Mouse (Mus musculus) lung, embryonic 15.5 days (tissue): ENCODE measurements at regions not wholly inside any gene's neighbourhood (a gene's known extent, or its start where the extent isn't known, plus 50 kb on each side); places are given as distances from the start of the nearest gene placed in this dataset.
A peak's percentile ranks its signal among the peaks of the same experiment; 100 is the strongest.

ENCODE experiments used
- ATAC-seq: fragments of 200-750 bp; cut with Nextera tagmentation; 2 replicates; pipeline ENCODE4 v1.8.0; 2017; ENCODE audit warnings: moderate number of reproducible peaks, borderline replicate concordance; ENCODE audit not compliant: low FRiP score, low TSS enrichment; ENCODE audit errors: extremely low read depth
- H3K27ac ChIP-seq: fragments of 300-500 bp; sonication (generic); 2 replicates; pipeline ENCODE4 v1.5.1; 2015; ENCODE audit warnings: moderate library complexity, mild to moderate bottlenecking, inconsistent platforms
- H3K27me3 ChIP-seq: fragments of 300-500 bp; sonication (generic); 2 replicates; pipeline ENCODE4 v1.6.1; 2015; ENCODE audit warnings: inconsistent platforms
- H3K36me3 ChIP-seq: fragments of 300-500 bp; sonication (generic); 2 replicates; pipeline ENCODE4 v1.6.1; 2015; ENCODE audit warnings: inconsistent platforms
- H3K4me1 ChIP-seq: fragments of 300-500 bp; sonication (generic); 2 replicates; pipeline ENCODE4 v1.6.1; 2015; ENCODE audit warnings: inconsistent platforms
- H3K4me2 ChIP-seq: fragments of 300-500 bp; sonication (generic); 2 replicates; pipeline ENCODE4 v1.6.1; 2015; ENCODE audit warnings: inconsistent platforms, mild to moderate bottlenecking, moderate library complexity
- H3K4me3 ChIP-seq: fragments of 300-500 bp; sonication (generic); 2 replicates; pipeline ENCODE4 v1.5.1; 2015; ENCODE audit warnings: mild to moderate bottlenecking, inconsistent platforms
- H3K9ac ChIP-seq: fragments of 300-500 bp; sonication (generic); 2 replicates; pipeline ENCODE4 v1.6.1; 2015; ENCODE audit warnings: inconsistent platforms
- H3K9me3 ChIP-seq: fragments of 300-500 bp; sonication (generic); 2 replicates; pipeline ENCODE4 v1.6.1; 2016; ENCODE audit warnings: inconsistent platforms
- WGBS: fragments of 180-500 bp; shearing (Covaris S2); methylation state at CpG from one replicate; pipeline ENCODE4 v1.1.7; 2015; 5-methylcytosine and 5-hydroxymethylcytosine counted together

GRCm38 (mm10) chr17:52085834-52086233, 252.7 kb upstream of the Satb1 start:
- H3K9ac ChIP-seq, result no peak overlapping the region
- no peaks in the 10 kb centered on the region for H3K4me1 ChIP-seq
- no peaks in the 10 kb centered on the region for H3K27me3 ChIP-seq
- no peak overlapping the region for H3K4me3 ChIP-seq
- no peak overlapping the region for H3K27ac ChIP-seq
- ATAC-seq, result no peak
- WGBS, result 48% methylated on average over 4 of the region's 4 CpGs
- H3K4me2 ChIP-seq, result no peak overlapping the region
- no peaks in the 10 kb centered on the region for H3K9me3 ChIP-seq
- H3K36me3 ChIP-seq, result no peaks in the 10 kb centered on the region

GRCm38 (mm10) chr17:52084455-52084854, 251.4 kb upstream of the Satb1 start:
- Histone ChIP-seq H3K9me3 (no peaks in the 10 kb centered on the region), H3K27me3 (no peaks in the 10 kb centered on the region), H3K9ac (no peak overlapping the region), H3K4me2 (peak overlapping the region; percentile 16; the same call in 1 of the 2 replicates), H3K4me1 (no peaks in the 10 kb centered on the region), H3K27ac (no peak overlapping the region), H3K36me3 (no peaks in the 10 kb centered on the region), H3K4me3 (no peak overlapping the region)
- 24% methylated on average over 2 of the region's 2 CpGs for WGBS
- ATAC-seq, result 0 out of 2 replicates have a peak, but pooled peaks have one; percentile 39

DNA sequence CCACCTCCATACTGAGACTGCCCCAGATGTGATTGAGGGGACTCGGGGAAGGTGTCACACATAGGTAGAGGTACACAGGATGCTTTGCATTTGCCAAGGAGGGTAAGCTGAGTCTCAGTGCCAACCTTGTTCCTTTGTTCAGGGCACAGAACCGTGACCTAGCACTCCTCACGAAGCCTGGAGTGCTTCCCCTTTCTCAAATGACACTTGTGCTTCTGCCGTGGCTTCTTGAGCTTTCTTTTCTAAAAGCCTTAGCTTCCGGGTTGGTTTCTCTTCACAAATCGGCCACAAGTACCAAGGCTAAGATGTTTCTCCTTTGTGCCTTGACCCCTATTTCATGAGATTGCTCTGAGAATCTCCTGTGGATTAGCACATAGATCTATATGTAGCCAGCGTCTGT, 246.2 kb upstream of the Satb1 start:
- no peak for ATAC-seq
- H3K4me2 ChIP-seq, result no peak overlapping the region
- no peak overlapping the region for H3K27ac ChIP-seq
- H3K27me3 ChIP-seq, result no peaks in the 10 kb centered on the region
- H3K4me1 ChIP-seq, result no peaks in the 10 kb centered on the region
- no peak overlapping the region for H3K4me3 ChIP-seq
- WGBS, result 73% methylated on average over 7 of the region's 7 CpGs
- no peaks in the 10 kb centered on the region for H3K36me3 ChIP-seq
- no peaks in the 10 kb centered on the region for H3K9me3 ChIP-seq
- H3K9ac ChIP-seq, result no peak overlapping the region

DNA sequence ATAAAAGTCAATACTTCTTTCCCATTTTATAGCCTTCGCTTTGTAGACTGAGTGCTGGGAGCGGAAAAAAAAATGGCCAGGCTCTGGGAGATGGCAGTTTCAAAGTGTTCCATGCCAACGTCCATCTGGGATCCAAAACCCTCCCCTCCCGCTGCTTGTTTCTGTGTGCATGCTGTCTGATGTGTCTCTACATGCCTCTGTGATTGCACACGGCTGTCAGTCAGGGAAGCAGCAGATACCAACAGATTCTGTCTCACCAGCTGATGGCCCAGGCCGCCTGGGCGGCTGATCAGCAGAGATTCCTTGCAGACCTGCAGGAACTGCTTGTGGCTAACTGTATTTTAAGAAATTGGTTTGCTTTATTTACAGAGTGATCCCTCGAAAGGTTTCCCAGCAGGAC, 245.4 kb upstream of the Satb1 start:
- H3K27me3 ChIP-seq, result no peaks in the 10 kb centered on the region
- H3K36me3 ChIP-seq, result no peaks in the 10 kb centered on the region
- H3K9me3 ChIP-seq, result no peaks in the 10 kb centered on the region
- H3K27ac ChIP-seq, result no peak overlapping the region
- H3K4me2 ChIP-seq, result no peak overlapping the region
- H3K4me1 ChIP-seq, result no peaks in the 10 kb centered on the region
- H3K4me3 ChIP-seq, result no peak overlapping the region
- 67% methylated on average over 8 of the region's 8 CpGs for WGBS
- H3K9ac ChIP-seq, result no peak overlapping the region
- ATAC-seq, result no peak

DNA sequence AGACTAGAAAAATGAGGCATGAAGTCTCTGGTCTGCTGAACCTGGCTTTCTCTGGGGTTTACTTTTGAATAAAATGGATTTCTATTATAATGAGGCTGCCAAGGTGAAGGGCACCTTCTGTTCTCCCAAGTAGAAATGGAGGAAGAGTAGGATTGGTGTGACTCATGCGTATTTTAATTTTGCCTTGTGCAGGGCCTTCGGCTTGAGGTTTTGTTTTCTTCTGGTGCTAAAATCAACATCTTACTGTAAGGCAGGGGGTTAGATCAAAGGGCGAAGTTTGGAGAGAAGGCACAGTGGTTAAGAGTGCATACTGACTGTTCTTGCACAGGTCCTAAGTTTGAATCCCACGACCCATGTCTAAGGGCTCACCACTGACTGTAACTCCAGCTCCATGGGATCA, 244.9 kb upstream of the Satb1 start:
- 87% methylated on average over 4 of the region's 4 CpGs for WGBS

DNA sequence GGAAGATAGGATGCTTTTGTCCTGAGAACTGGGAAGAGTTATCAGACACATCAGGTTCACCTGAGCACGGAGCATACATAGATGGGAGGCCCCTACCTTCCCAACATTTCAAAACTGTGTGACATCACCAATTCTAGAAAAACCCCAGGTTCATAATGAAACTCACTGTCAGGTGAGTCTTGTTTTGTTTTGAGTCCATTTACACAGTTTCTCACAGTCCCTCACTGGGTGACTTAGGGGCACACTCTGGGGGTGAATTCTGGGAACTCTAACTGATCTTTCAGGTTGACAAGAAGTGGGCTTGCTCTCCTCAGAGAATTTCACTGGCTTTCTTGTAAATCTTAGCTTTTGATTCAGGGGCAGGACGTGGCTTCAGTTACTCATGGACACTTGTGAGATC, 243.7 kb upstream of the Satb1 start:
- Histone ChIP-seq H3K9me3 (no peaks in the 10 kb centered on the region), H3K4me3 (no peak overlapping the region), H3K4me2 (no peak overlapping the region), H3K36me3 (no peaks in the 10 kb centered on the region), H3K27me3 (no peaks in the 10 kb centered on the region), H3K9ac (no peak overlapping the region), H3K27ac (no peak overlapping the region), H3K4me1 (no peaks in the 10 kb centered on the region)
- WGBS, result 89% methylated on average over 2 of the region's 2 CpGs
- ATAC-seq, result no peak

More for the DNA sequence above, 244.9 kb upstream of the Satb1 start:
- H3K4me1 ChIP-seq, result no peaks in the 10 kb centered on the region
- no peaks in the 10 kb centered on the region for H3K9me3 ChIP-seq
- no peaks in the 10 kb centered on the region for H3K36me3 ChIP-seq
- H3K4me3 ChIP-seq, result no peak overlapping the region
- H3K9ac ChIP-seq, result no peak overlapping the region
- H3K27ac ChIP-seq, result no peak overlapping the region
- no peak overlapping the region for H3K4me2 ChIP-seq
- H3K27me3 ChIP-seq, result no peaks in the 10 kb centered on the region
- no peak for ATAC-seq

GRCm38 (mm10) chr17:52067721-52068120, 234.6 kb upstream of the Satb1 start:
- Histone ChIP-seq H3K27me3 (no peaks in the 10 kb centered on the region), H3K4me2 (no peak overlapping the region), H3K4me1 (no peaks in the 10 kb centered on the region), H3K9me3 (no peaks in the 10 kb centered on the region), H3K4me3 (no peak overlapping the region), H3K36me3 (no peaks in the 10 kb centered on the region), H3K27ac (no peak overlapping the region), H3K9ac (no peak overlapping the region)
- 73% methylated on average over 2 of the region's 2 CpGs for WGBS
- no peak for ATAC-seq

- Histone ChIP-seq H3K9ac (no peak overlapping the region), H3K27ac (no peak overlapping the region), H3K4me1 (no peaks in the 10 kb centered on the region), H3K4me3 (no peak overlapping the region), H3K36me3 (no peaks in the 10 kb centered on the region), H3K9me3 (no peaks in the 10 kb centered on the region), H3K27me3 (no peaks in the 10 kb centered on the region), H3K4me2 (no peak overlapping the region)
- 78% methylated on average over 5 of the region's 5 CpGs for WGBS
- no peak for ATAC-seq
These were observed 231.5 kb upstream of the Satb1 start for GRCm38 (mm10) chr17:52064618-52065017.

DNA sequence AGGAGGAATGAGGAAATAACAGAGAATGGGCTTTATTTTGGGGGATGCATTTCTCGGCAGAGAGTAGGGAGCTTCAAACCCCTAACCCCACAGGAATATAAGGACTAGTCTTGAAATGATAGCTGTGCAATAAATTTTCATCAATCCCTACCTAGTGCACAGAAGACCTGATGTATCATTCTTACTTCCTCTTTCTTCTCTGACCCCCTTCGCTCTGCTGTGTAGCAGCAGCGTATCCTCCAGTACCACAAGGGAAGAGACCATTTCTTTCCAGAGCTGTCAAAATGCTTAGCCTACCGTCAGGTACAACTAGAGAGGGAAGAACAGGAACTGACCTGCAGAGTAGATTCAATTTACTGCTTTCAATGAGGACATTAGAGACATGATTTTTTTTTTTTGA, 230.0 kb upstream of the Satb1 start:
- Histone ChIP-seq H3K36me3 (no peaks in the 10 kb centered on the region), H3K9me3 (no peaks in the 10 kb centered on the region), H3K4me1 (no peaks in the 10 kb centered on the region), H3K4me3 (no peak overlapping the region), H3K27me3 (no peaks in the 10 kb centered on the region), H3K9ac (no peak overlapping the region), H3K27ac (no peak overlapping the region), H3K4me2 (no peak overlapping the region)
- WGBS, result 75% methylated on average over 4 of the region's 4 CpGs
- no peak for ATAC-seq

- Histone ChIP-seq H3K4me3 (no peak overlapping the region), H3K4me2 (no peak overlapping the region), H3K27ac (no peak overlapping the region), H3K27me3 (no peaks in the 10 kb centered on the region), H3K9me3 (no peaks in the 10 kb centered on the region), H3K9ac (no peak overlapping the region), H3K36me3 (no peaks in the 10 kb centered on the region), H3K4me1 (no peaks in the 10 kb centered on the region)
- 63% methylated on average over 11 of the region's 11 CpGs for WGBS
- no peak for ATAC-seq
These were observed 229.1 kb upstream of the Satb1 start for GRCm38 (mm10) chr17:52062096-52062665.

GRCm38 (mm10) chr17:52036479-52036878, 203.4 kb upstream of the Satb1 start:
- Histone ChIP-seq H3K27ac (no peak overlapping the region), H3K4me2 (no peak overlapping the region), H3K4me3 (no peak overlapping the region), H3K9ac (no peak overlapping the region), H3K4me1 (no peaks in the 10 kb centered on the region), H3K9me3 (no peaks in the 10 kb centered on the region), H3K36me3 (no peaks in the 10 kb centered on the region), H3K27me3 (no peaks in the 10 kb centered on the region)
- WGBS, result 83% methylated on average over 4 of the region's 4 CpGs
- ATAC-seq, result no peak

GRCm38 (mm10) chr17:52031079-52031478, 198.0 kb upstream of the Satb1 start:
- no peak for ATAC-seq
- Histone ChIP-seq H3K4me1 (no peaks in the 10 kb centered on the region), H3K27ac (no peak overlapping the region), H3K4me3 (no peak overlapping the region), H3K4me2 (no peak overlapping the region), H3K9me3 (no peaks in the 10 kb centered on the region), H3K36me3 (no peaks in the 10 kb centered on the region), H3K27me3 (no peaks in the 10 kb centered on the region), H3K9ac (no peak overlapping the region)
- 91% methylated on average over 8 of the region's 8 CpGs for WGBS

- Histone ChIP-seq H3K27me3 (no peaks in the 10 kb centered on the region), H3K27ac (no peak overlapping the region), H3K9me3 (no peaks in the 10 kb centered on the region), H3K4me3 (no peak overlapping the region), H3K4me2 (no peak overlapping the region), H3K9ac (no peak overlapping the region), H3K36me3 (no peaks in the 10 kb centered on the region), H3K4me1 (no peaks in the 10 kb centered on the region)
- 57% methylated on average over 8 of the region's 8 CpGs for WGBS
- ATAC-seq, result no peak
These were observed 153.8 kb upstream of the Satb1 start for GRCm38 (mm10) chr17:51986920-51987319.
